Mouse (Mus musculus): ENCODE measurements around the gene Gm21627.
"Not testable (repeated sequence)": the region's sequence is repeated elsewhere in the genome, so short reads cannot be mapped to it uniquely, and the experiment has no call there.

The Gm21627 gene

DNA sequence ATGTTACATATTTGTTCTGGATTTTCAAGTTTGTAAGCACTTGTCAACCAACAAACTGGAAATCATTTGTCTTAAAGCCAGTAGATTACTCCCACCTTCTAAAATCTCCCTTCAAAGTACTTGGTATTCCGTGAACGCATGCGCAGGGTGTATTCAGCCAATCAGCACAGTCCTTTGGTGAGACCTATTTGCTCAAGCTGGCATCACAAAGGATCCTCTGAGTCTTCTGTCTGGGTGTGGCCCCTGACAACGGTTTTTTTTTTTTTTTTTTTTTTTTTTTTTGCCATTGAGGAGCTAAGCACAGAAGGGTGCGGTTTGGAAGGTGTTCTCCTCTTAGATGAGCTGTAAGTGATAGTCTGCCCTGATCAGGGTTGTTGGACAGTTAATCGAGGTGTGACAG lies at the start of gene Gm21627:
Gm21627 (plus strand) TSS at position 301 of the 400 bp plus-strand sequence.
- not testable (repeated sequence) for DNase-seq
